10 mouse cellular contexts compared by ENCODE assay signal in the genomic region with DNA sequence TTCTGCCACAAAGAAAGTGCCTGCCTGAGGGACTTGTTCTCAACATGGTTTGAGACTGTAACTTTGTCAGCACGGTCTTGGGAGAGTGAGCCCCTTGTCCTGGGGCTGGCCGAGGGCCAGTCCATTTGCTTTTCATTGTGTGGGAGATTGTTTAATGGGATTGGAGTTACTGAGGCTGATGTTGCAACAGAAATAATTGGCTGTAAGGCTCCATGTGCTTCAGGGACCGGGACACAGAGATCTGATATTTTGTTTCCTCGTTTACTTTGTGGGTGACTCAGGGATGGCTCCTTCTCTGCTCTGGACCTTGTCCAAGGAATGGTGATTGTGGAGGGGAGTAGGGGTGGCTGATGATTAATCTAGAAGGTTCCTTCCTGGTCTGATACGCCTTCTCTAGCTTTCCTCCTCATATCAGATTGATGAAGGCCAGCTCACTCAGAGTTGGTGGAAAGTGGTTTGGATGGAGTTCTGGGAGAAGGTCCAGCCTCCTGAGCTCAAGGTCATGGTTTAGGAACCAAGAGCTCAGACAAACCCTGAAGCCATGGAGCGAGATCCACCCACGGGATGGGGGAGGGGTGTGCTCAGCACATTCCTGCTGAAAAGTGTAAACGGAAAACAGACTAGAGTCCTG. TPM values are rescaled to one million over a fixed set of nuclear protein-coding genes. Genes with fewer than 3 reads are reported as not detected.
A peak's percentile ranks its signal among the peaks of the same experiment; 100 is the strongest.
DNase-seq lines count a peak whose midpoint lies in the region; ATAC-seq and TF ChIP-seq lines count a peak whose summit lies in the region.
"Had no signal": no experiment of that assay in that cellular context is flagged by ENCODE, and none has a peak within 500 bp of the region (broad histone marks: within the 10 kb centered on the region; RNA-seq: fewer than 3 reads in every experiment).

No protein-coding gene starts in this region.

- H3K4me2 ChIP-seq in heart, postnatal 0 days (ENCODE audit: low read depth, low read length), result no peak overlapping the region
- H3K4me2 ChIP-seq in lung, embryonic 16.5 days (ENCODE audit: low read depth, low read length), result no peak overlapping the region
- no peak overlapping the region for H3K4me2 ChIP-seq in hindbrain, embryonic 12.5 days (replicated peaks)
- H3K4me2 ChIP-seq: hindbrain, embryonic 15.5 days; neural tube, embryonic 12.5 days had no signal

- peak; percentile 55 for ATAC-seq in heart, postnatal 0 days (ENCODE audit: insufficient read depth, low read depth)
- peak; percentile 75 for ATAC-seq in lung, embryonic 16.5 days (ENCODE audit: low read depth)
- ATAC-seq in hindbrain, embryonic 12.5 days (ENCODE audit: low FRiP score), result no peak

- intact Hi-C loops in left cerebral cortex, adult 2 months (cut with DNase I), result no loop called here

- no peak for TF ChIP-seq EP300 in heart, postnatal 0 days (IDR thresholded peaks at IDR 0.05; ENCODE audit: low read depth)

- no peaks in the 10 kb centered on the region for H3K27me3 ChIP-seq in heart, postnatal 0 days (ENCODE audit: control insufficient read depth, insufficient read depth, low read length)
- H3K27me3 ChIP-seq in lung, embryonic 16.5 days (ENCODE audit: control insufficient read depth, insufficient read depth, low read depth, low read length), result no peaks in the 10 kb centered on the region
- H3K27me3 ChIP-seq in hindbrain, embryonic 12.5 days, result no peaks in the 10 kb centered on the region
- H3K27me3 ChIP-seq: hindbrain, embryonic 15.5 days; neural tube, embryonic 12.5 days had no signal

- peaks cover 6% of the 10 kb centered on the region; the same call in 1 of the 2 replicates for H3K4me1 ChIP-seq in heart, postnatal 0 days (ENCODE audit: control insufficient read depth, insufficient read depth)
- peaks cover 18% of the 10 kb centered on the region for H3K4me1 ChIP-seq in lung, embryonic 16.5 days (replicated peaks; ENCODE audit: control insufficient read depth, insufficient read depth, low read length)
- H3K4me1 ChIP-seq in hindbrain, embryonic 12.5 days, result no peaks in the 10 kb centered on the region
- H3K4me1 ChIP-seq: hindbrain, embryonic 15.5 days; neural tube, embryonic 12.5 days had no signal

- H3K9ac ChIP-seq in heart, postnatal 0 days (replicated peaks; ENCODE audit: low read depth, low read length), result no peak overlapping the region
- no peak overlapping the region for H3K9ac ChIP-seq in lung, embryonic 16.5 days (ENCODE audit: low read length)
- no peak overlapping the region for H3K9ac ChIP-seq in hindbrain, embryonic 12.5 days
- H3K9ac ChIP-seq: hindbrain, embryonic 15.5 days; neural tube, embryonic 12.5 days had no signal

- H3K9me3 ChIP-seq in heart, postnatal 0 days (replicated peaks; ENCODE audit: control insufficient read depth, low read length), result no peaks in the 10 kb centered on the region
- H3K9me3 ChIP-seq in lung, embryonic 16.5 days (ENCODE audit: control insufficient read depth, low read length), result 0 out of 2 replicates have a peak, but pooled peaks cover 2% of the 10 kb centered on the region
- no peaks in the 10 kb centered on the region for H3K9me3 ChIP-seq in hindbrain, embryonic 12.5 days (replicated peaks)
- H3K9me3 ChIP-seq: hindbrain, embryonic 15.5 days; neural tube, embryonic 12.5 days had no signal

- H3K4me3 ChIP-seq in heart, postnatal 0 days (ENCODE audit: low read depth, low read length), result no peak overlapping the region
- no peak overlapping the region for H3K4me3 ChIP-seq in lung, embryonic 16.5 days (ENCODE audit: low read length)
- no peak overlapping the region for H3K4me3 ChIP-seq in hindbrain, embryonic 12.5 days
- H3K4me3 ChIP-seq in left cerebral cortex, adult 2 months, result no peak overlapping the region
- H3K4me3 ChIP-seq: hindbrain, embryonic 15.5 days; neural tube, embryonic 12.5 days had no signal

- no peak for TF ChIP-seq CTCF in heart, postnatal 0 days (IDR thresholded peaks at IDR 0.05; ENCODE audit: low read depth)
- TF ChIP-seq CTCF in left cerebral cortex, adult 2 months (IDR thresholded peaks at IDR 0.05), result no peak

- 0 out of 2 replicates have a peak overlapping the region, but pooled peaks have one; percentile 38 for H3K27ac ChIP-seq in heart, postnatal 0 days (ENCODE audit: low read depth)
- H3K27ac ChIP-seq in lung, embryonic 16.5 days (ENCODE audit: low read length), result peak overlapping the region; percentile 13
- no peak overlapping the region for H3K27ac ChIP-seq in hindbrain, embryonic 12.5 days
- H3K27ac ChIP-seq in left cerebral cortex, adult 2 months, result no peak overlapping the region
- H3K27ac ChIP-seq: hindbrain, embryonic 15.5 days; neural tube, embryonic 12.5 days had no signal

- no peaks in the 10 kb centered on the region for H3K36me3 ChIP-seq in heart, postnatal 0 days (replicated peaks; ENCODE audit: control insufficient read depth, insufficient read depth, low read length)
- H3K36me3 ChIP-seq in lung, embryonic 16.5 days (ENCODE audit: control insufficient read depth, insufficient read depth, low read length), result no peaks in the 10 kb centered on the region
- no peaks in the 10 kb centered on the region for H3K36me3 ChIP-seq in hindbrain, embryonic 12.5 days
- H3K36me3 ChIP-seq: hindbrain, embryonic 15.5 days; neural tube, embryonic 12.5 days had no signal

- 44% methylated on average over 8 of the region's 8 CpGs for WGBS in heart, postnatal 0 days
- WGBS in lung, embryonic 16.5 days, result 28% methylated on average over 8 of the region's 8 CpGs
- WGBS in hindbrain, embryonic 12.5 days, result 79% methylated on average over 8 of the region's 8 CpGs

- peak; percentile 40 to 73 for DNase-seq in urinary bladder, adult 18-20 months (ENCODE audit: low spot score in 2 of 2)
- no peak for DNase-seq in urinary bladder, adult 2 months (ENCODE audit: low spot score)
- peak; percentile 17 for DNase-seq in heart, postnatal 0 days (ENCODE audit: low spot score)
- no peak for DNase-seq in right cerebral cortex, postnatal 10 days (ENCODE audit: low spot score in 2 of 2)
- DNase-seq in left cerebral cortex, adult 2 months (ENCODE audit: extremely low spot score in 1 of 2, low spot score in 2 of 2), result no peak
- no peak for DNase-seq in spleen, postnatal 10 days (ENCODE audit: low spot score in 2 of 2)

RNA-seq across cellular contexts. Expression of gene Col15a1, which starts 56.3 kb away (rescaled TPM):
- polyA plus RNA-seq in urinary bladder, adult 2 months (2012; rRNA removed), result 117 and 147 TPM in 2 replicates
- total RNA-seq in heart, postnatal 0 days (2014; rRNA removed; ENCODE audit: low replicate concordance), result 37.6 and 40.7 TPM in 2 replicates
- 19.9 and 20.1 TPM in 2 replicates for polyA plus RNA-seq in heart, postnatal 0 days (2015; fragmentation: Nextera tagmentation; extraction: Ambion mirVana)
- 31.0 TPM in 2 replicates for polyA plus RNA-seq in lung, embryonic 16.5 days (2015; fragmentation: Nextera tagmentation; extraction: Ambion mirVana)
- 7.3 and 9.2 TPM in 2 replicates for polyA plus RNA-seq in hindbrain, embryonic 12.5 days (2016; fragmentation: Nextera tagmentation; extraction: Ambion mirVana)
- 1 to 10 TPM; 6.1 to 6.7 TPM for total RNA-seq in left cerebral cortex, adult 2 months (2021)

RNA-seq across cellular contexts. Expression of gene Galnt12, which starts 60.0 kb away (rescaled TPM):
- polyA plus RNA-seq in urinary bladder, adult 2 months (2012; rRNA removed), result 3.7 and 3.9 TPM in 2 replicates
- 0.70 and 1.9 TPM in 2 replicates for total RNA-seq in heart, postnatal 0 days (2014; rRNA removed; ENCODE audit: low replicate concordance)
- 1.1 and 1.4 TPM in 2 replicates for polyA plus RNA-seq in heart, postnatal 0 days (2015; fragmentation: Nextera tagmentation; extraction: Ambion mirVana)
- 7.9 and 8.3 TPM in 2 replicates for polyA plus RNA-seq in lung, embryonic 16.5 days (2015; fragmentation: Nextera tagmentation; extraction: Ambion mirVana)
- polyA plus RNA-seq in hindbrain, embryonic 12.5 days (2016; fragmentation: Nextera tagmentation; extraction: Ambion mirVana), result 2.3 and 3.4 TPM in 2 replicates
- total RNA-seq in left cerebral cortex, adult 2 months (2021), result under 1 TPM; 0.77 to 0.86 TPM

Comparison
In these comparisons a context has a peak if more than half of its experiments do, and no peak if none do; other contexts are left out.
1. DNase-seq: peak in urinary bladder, adult 18-20 months (2 of 2) and heart, postnatal 0 days (single experiment); none in urinary bladder, adult 2 months (single experiment), right cerebral cortex, postnatal 10 days (0 of 2), left cerebral cortex, adult 2 months (0 of 2) and spleen, postnatal 10 days (0 of 2).
2. H3K27ac ChIP-seq: peak in heart, postnatal 0 days (single experiment) and lung, embryonic 16.5 days (single experiment); none in hindbrain, embryonic 12.5 days (single experiment) and left cerebral cortex, adult 2 months (single experiment).